Mouse (Mus musculus): ENCODE results near the gene Bmpr1b.

- TF ChIP-seq ZNF384 (IDR thresholded peaks at IDR 0.05; ENCODE audit: low read depth, low read length): peak; percentile 89
- no peak for TF ChIP-seq MAFK (IDR thresholded peaks at IDR 0.05; ENCODE audit: insufficient read depth, low read depth, low read length)
- no peak for TF ChIP-seq ZC3H11A (IDR thresholded peaks at IDR 0.05; ENCODE audit: borderline replicate concordance, low read depth, low read length)
- TF ChIP-seq CHD2 (IDR thresholded peaks at IDR 0.05; ENCODE audit: low read depth, low read length): no peak
- TF ChIP-seq HCFC1 (IDR thresholded peaks at IDR 0.05; ENCODE audit: borderline replicate concordance, insufficient read depth, low read length): no peak
Measured at GRCm38 (mm10) chr3:141931372-141932092, 237.7 kb downstream of the Bmpr1b start.
